Mouse (Mus musculus) kidney, adult 2 months (tissue): ENCODE data around the gene Kcna5.

ENCODE experiments used
- CTCF ChIP-seq: fragments of 200-500 bp; conservative IDR thresholded peaks from 2 replicates; pipeline ENCODE4 v1.5.1; 2011; ENCODE audit warnings: low read depth, mild to moderate bottlenecking, control low read depth, low read length, moderate library complexity, mixed read lengths; ENCODE audit not compliant: insufficient read depth, insufficient read length
- POLR2A ChIP-seq: fragments of 200-500 bp; IDR thresholded peaks from one replicate; pipeline ENCODE4 v1.6.1; 2011; ENCODE audit warnings: low read depth, low read length, control low read depth

DNA sequence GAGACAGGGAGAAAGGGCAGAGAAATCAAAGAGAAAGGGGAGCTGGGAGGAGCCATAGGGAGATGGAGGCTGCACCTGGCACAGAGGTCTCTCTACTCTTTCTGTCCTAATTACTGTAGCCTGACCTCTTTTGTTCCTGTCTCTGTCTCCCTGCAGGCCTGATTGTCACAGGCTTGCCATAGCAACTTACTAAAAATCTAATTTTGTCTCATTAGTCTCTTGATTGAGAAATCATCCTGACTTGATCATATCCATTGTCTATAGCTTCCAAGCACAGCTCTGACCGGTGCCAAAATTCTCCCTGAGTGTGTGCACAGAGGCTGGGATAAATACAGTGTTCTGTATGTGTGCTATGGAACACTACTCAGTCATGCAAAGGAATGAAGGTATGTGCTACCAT lies 25.5 kb upstream of the Kcna5 start:
- TF ChIP-seq CTCF = no peak
- TF ChIP-seq POLR2A = no peak
